ENCODE assay signal across 9 mouse cellular contexts in the genomic region with DNA sequence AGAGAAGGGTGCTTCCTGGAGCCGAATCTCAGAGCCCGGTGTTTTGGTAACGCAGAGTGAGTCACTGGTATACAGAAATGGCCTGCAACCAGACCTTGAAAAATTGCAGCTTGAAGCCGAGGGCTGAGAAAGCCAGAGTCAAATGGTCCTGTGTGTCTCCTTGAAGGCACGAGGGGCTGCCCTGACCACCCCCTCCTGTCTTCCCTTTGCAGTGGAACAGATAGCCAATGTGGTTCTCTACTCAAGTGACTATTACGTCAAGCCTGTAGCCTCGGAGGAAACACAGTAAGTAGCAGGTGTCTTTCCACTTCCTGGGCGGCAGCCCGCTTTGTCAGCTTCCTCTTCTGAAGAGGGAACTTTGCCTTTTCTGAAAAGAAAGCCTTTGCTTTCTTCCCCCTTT. TPM values are rescaled to one million over a fixed set of nuclear protein-coding genes. Genes with fewer than 3 reads are reported as not detected.
A peak's percentile ranks its signal among the peaks of the same experiment; 100 is the strongest.
DNase-seq lines count a peak whose midpoint lies in the region; ATAC-seq lines count a peak whose summit lies in the region.
"Had no signal": no experiment of that assay in that cellular context is flagged by ENCODE, and none has a peak within 500 bp of the region (broad histone marks: within the 10 kb centered on the region; RNA-seq: fewer than 3 reads in every experiment).

No protein-coding gene starts in this region.

- H3K9me3 ChIP-seq in kidney, embryonic 14.5 days (ENCODE audit: control insufficient read depth, low read length) = no peaks in the 10 kb centered on the region
- H3K9me3 ChIP-seq: midbrain, embryonic 12.5 days had no signal

- intact Hi-C loops in left cerebral cortex, postnatal 36 days (cut with DNase I) = no loop called here

- no peak overlapping the region for H3K9ac ChIP-seq in kidney, embryonic 14.5 days (ENCODE audit: low read depth, low read length)
- H3K9ac ChIP-seq: midbrain, embryonic 12.5 days had no signal

- H3K27me3 ChIP-seq in kidney, embryonic 14.5 days (ENCODE audit: control insufficient read depth, insufficient read depth, low read length) = no peaks in the 10 kb centered on the region
- H3K27me3 ChIP-seq: midbrain, embryonic 12.5 days had no signal

- H3K4me3 ChIP-seq in brown adipose tissue, adult 24 weeks (ENCODE audit: insufficient read depth, low read depth, low read length) = no peak overlapping the region
- H3K4me3 ChIP-seq in kidney, embryonic 14.5 days (ENCODE audit: low read length) = no peak overlapping the region
- H3K4me3 ChIP-seq: midbrain, embryonic 12.5 days had no signal

- H3K4me2 ChIP-seq in kidney, embryonic 14.5 days (replicated peaks; ENCODE audit: low read depth, low read length) = no peak overlapping the region
- H3K4me2 ChIP-seq: midbrain, embryonic 12.5 days had no signal

- peaks cover 17% of the 10 kb centered on the region for H3K4me1 ChIP-seq in brown adipose tissue, adult 24 weeks (ENCODE audit: control insufficient read depth, insufficient read depth, insufficient read length, low read length)
- H3K4me1 ChIP-seq in kidney, embryonic 14.5 days (ENCODE audit: control insufficient read depth, insufficient read depth, low read length) = 0 out of 2 replicates have a peak, but pooled peaks cover 3% of the 10 kb centered on the region

- DNase-seq in layer of hippocampus, adult 11-12 months (ENCODE audit: low spot score) = peak; percentile 62
- no peak for DNase-seq in layer of hippocampus, adult 18-20 months (ENCODE audit: low spot score in 2 of 2)
- DNase-seq in lung, postnatal 36 days = peak; percentile 77
- DNase-seq in thymus, postnatal 10 days (ENCODE audit: low spot score in 2 of 2) = peak; percentile 73 to 82
- DNase-seq in cerebellum, adult 9-11 months = no peak
- no peak for DNase-seq in left cerebral cortex, postnatal 36 days (ENCODE audit: low spot score in 2 of 2)

- H3K36me3 ChIP-seq in kidney, embryonic 14.5 days (ENCODE audit: control insufficient read depth, insufficient read depth, low read length) = no peaks in the 10 kb centered on the region
- H3K36me3 ChIP-seq: midbrain, embryonic 12.5 days had no signal

- ATAC-seq in kidney, embryonic 14.5 days (ENCODE audit: low FRiP score, low TSS enrichment) = no peak

- peak overlapping the region; percentile 93 for H3K27ac ChIP-seq in brown adipose tissue, adult 24 weeks (replicated peaks; ENCODE audit: low read depth, low read length)
- H3K27ac ChIP-seq in kidney, embryonic 14.5 days (ENCODE audit: low read depth, low read length) = no peak overlapping the region
- H3K27ac ChIP-seq: midbrain, embryonic 12.5 days had no signal

- 72% methylated on average over 9 of the region's 9 CpGs for WGBS in kidney, embryonic 14.5 days

RNA-seq across cellular contexts. Expression of gene Sag, which starts 24.7 kb away (rescaled TPM):
- 1 to 10 TPM; 1.9 to 2.1 TPM for total RNA-seq in layer of hippocampus, adult 18-20 months (2021)
- 0.59 and 1.4 TPM in 2 replicates for polyA plus RNA-seq in brown adipose tissue, adult 24 weeks (2012; ENCODE audit: insufficient read depth, insufficient read length, missing spikeins)
- 2.6 and 3.7 TPM in 2 replicates for polyA plus RNA-seq in kidney, embryonic 14.5 days (2014; fragmentation: Nextera tagmentation; extraction: Ambion mirVana)
- total RNA-seq in left cerebral cortex, postnatal 36 days (2021) = 1 to 10 TPM; 2.0 to 3.7 TPM

RNA-seq across cellular contexts. Expression of gene Dgkd, which starts 24.9 kb away (rescaled TPM):
- 100 to 1,000 TPM in 1 of 2 experiments, 10 to 100 TPM in 1; 92.0 to 100 TPM for total RNA-seq in layer of hippocampus, adult 18-20 months (2021)
- polyA plus RNA-seq in brown adipose tissue, adult 24 weeks (2012; ENCODE audit: insufficient read depth, insufficient read length, missing spikeins) = 59.1 and 61.6 TPM in 2 replicates
- polyA plus RNA-seq in kidney, embryonic 14.5 days (2014; fragmentation: Nextera tagmentation; extraction: Ambion mirVana) = 18.1 and 32.6 TPM in 2 replicates
- 100 to 1,000 TPM in 1 of 2 experiments, 10 to 100 TPM in 1; 88.0 to 122 TPM for total RNA-seq in left cerebral cortex, postnatal 36 days (2021)

Comparison
In these comparisons a context has a peak if more than half of its experiments do, and no peak if none do; other contexts are left out.
1. DNase-seq: peak in layer of hippocampus, adult 11-12 months (single experiment), lung, postnatal 36 days (single experiment) and thymus, postnatal 10 days (2 of 2); none in layer of hippocampus, adult 18-20 months (0 of 2), cerebellum, adult 9-11 months (single experiment) and left cerebral cortex, postnatal 36 days (0 of 2).